Mouse (Mus musculus) gonadal fat pad, adult 2 months (tissue): ENCODE measurements around the gene Trim10. TPM values are rescaled to one million over a fixed set of nuclear protein-coding genes. Genes with fewer than 3 reads are reported as not detected.
"Not testable (repeated sequence)": the region's sequence is repeated elsewhere in the genome, so short reads cannot be mapped to it uniquely, and the experiment has no call there.

Experiments used
- DNase-seq: peaks from one replicate; pipeline ENCODE4 v3.0.0-alpha.2; 2012; ENCODE audit warnings: low read depth
- polyA plus RNA-seq: library from polyadenylated mRNA; depleted of rRNA; stranded (reverse); fragments of >200 nt; gene quantifications from 2 replicates; pipeline ENCODE4 v1.2.3, GENCODE M21; 2012

The Trim10 gene
- polyA plus RNA-seq, 1 experiment = 0.27 TPM

DNA sequence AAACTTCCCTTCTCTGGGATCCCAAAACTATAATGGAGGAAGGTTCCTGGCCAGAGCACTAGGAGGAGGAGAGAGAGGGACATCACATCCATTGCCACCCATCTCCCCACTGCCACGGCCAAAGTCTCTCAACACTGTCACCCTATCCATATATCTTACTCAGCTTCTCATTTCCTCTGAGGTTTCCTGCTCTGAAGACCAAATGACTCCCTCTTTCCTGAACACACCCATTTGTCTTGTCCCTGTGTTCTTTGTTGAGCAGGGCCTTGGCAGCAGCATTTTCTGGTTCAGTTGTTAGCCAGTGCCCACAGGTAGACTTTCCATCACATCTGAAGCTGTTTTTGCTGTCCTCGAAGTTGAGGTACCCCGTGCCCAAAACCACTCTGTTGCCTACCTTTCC is 11.2 kb upstream of the Trim10 start:
- DNase-seq = no peak

DNA sequence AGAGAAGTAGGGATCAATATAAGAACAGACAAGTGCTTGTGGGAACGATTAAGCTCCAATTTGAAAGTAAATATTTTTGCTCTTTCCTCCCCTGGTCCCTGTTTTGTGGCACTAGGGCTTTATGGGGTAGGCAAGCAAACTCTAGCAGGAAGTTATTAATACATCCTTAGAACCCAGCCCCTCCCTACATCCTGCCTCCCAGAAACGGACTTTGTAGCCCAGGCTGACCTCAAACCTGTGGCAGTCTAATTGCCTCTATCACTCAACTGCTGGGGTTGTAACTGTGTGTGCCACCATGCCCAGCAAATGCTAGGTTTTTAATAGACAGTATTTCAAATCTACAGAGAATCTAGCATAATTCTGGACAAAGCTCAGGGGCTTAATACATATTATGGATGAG is 7.7 kb upstream of the Trim10 start:
- no peak for DNase-seq

DNA sequence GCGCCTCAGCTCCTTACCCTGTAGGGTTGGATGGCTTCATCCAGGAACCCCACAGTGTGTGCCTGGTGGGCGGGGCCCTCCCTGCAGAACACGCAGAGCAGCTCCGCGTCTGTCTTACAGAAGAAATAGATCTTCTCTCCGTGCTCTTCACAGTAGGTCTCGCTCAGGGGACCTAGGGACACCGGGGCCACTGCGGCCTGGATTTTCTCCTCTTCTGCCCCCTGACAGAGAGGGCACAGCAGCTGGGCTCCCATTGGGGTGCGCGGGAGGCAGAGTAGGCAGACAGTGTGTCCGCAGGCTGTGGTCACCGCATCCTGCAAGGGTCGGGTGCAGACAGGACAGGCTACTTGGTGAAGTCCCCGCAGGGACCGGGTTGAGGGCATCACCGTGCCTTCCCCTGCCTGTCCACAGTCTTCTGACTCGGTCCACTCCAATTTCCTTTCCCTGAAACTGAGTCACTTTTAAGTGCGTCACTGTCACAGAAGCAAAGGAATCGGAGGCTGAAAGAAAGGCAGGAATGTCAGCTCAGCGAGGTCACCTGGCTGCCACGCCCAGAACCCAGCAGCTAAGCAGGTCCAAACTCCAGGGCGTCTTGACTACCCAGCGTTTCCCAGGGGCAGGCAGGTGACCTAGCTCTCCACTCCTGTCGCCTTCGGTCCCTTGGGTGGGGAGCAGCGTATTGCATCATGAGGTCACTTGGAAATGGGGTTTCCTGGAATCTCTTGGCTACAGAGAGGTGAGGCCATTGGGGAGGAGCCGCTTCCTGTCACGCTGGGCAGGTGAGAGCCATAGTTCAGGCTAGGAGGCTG is 2.5 kb upstream of the Trim10 start, which contains the start of gene Trim15:
TSS of gene Trim15 (minus strand) at position 492 of the 809 bp plus-strand sequence.
- no peak for DNase-seq

DNA sequence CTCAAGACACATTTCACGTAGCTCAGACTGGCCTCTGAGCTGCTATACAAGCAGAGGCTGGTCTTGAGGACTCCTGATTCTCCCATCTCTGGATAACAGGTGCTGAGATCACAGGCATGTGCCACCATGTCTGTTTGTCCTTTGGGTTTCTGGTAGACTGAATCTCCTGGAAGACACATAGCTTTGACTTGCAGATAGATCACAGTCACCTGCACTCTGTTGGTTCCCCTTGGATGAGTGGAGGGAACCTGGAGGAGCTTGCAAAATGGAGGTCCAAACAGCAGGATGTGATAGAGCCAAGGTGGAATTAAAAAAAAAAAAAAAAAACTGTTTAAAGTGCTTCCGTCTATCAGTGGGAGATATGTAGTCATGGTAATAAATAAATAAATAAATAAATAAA is 538 bp upstream of the Trim10 start:
- no peak for DNase-seq

DNA sequence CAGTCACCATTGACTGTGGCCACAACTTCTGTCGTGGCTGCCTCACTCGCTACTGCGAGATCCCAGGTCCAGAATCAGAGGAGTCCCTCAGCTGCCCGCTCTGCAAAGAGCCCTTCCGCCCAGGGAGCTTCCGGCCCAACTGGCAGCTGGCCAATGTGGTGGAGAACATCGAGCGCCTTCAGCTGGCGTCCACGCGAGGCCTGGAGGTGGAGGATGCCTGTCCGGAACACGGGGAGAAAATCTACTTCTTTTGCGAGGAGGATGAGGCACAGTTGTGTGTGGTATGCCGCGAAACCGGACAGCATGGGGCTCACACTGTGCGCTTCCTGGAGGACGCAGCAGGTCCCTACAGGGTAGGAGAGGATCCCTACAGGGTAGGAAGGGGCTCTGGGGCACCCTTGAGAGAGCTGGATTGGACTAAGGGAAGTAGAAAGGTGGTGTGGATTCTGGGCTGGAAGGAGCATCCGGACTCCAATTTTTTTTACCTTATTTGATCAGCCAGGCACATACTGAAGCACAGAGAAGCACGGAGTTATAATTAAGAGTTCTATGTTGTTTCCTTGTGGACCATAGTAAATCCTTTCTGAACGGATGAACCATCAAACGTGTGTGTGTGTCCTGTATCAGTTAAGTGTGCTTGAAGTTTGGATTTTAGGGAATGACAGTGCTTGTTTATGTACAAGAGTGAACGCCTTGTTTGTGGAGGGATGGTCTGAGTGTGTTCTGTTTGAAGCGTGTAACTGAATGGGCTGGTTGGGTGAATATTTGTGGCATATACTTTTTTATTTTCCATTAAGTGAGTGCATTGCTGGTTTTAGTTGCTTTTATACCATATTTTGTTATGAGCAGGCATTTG is 809 bp downstream of the Trim10 start:
- DNase-seq = no peak

DNA sequence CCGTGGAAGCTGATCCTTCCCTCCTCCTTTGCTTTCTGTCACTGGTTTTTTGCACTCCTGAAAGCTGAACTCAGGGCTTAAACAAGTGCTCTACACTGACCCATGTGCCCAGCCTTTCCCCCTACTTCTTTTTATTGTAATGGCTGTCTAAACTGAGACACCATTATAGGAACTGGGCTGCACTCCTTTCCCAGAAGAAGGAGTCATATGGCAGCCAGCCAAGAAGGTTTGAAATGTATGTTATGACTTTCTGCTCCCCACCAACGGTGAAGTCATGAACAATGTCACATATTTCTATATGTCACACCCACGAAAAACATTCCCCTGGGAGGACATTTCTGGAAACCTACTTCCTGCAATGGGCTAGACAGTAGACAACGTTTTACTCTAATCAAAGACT is 5.3 kb downstream of the Trim10 start:
- no peak for DNase-seq

DNA sequence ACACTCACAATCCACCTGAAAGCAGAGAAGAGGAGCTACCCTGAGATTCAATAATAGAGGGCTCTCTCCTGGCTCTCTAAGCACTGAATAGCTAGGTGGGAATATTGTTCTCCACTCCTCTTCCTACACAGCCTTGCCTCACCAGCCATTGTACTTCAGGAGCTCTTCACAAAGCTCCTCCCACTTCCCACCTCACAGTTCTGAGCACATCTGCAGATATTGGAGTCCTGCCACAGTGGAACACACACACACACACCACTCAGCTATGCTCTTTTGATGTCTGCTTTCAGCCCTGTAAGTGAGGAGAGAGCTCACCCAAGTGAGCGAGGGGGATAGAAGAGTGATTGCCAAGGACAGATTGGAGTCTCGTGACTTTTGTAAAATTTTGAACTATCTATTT is 14.0 kb downstream of the Trim10 start:
- no peak for DNase-seq

DNA sequence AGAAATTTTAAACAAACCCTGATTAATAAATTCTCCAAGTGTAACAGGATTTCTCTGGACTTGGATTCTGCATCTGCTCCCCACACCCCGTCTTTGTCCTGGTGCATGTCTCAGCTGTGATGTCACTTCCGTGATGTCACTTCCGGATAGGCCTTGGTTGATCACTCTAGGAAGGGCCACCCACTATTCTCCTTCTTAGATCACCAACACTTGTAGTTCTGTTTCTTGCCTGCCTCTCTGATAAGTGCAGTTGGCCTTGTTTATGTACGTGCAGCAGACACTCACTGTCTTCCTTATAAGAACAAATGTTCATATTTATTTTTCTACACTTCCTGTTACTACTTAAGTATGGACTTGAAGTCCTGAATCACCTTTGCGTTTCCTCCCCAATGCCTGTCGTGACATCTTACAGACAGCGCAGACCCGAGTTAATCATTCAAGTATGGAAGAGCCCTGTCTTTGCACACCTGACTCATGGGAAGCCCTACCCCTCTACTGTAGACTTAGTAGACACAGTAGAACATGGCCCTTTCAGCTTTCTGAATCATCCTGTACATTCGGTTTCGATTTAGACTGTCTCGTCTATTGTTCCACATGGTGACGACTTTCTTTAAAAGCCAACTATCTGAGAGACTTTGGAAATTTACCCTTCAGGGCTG is 15.9 kb downstream of the Trim10 start:
- no peak for DNase-seq

DNA sequence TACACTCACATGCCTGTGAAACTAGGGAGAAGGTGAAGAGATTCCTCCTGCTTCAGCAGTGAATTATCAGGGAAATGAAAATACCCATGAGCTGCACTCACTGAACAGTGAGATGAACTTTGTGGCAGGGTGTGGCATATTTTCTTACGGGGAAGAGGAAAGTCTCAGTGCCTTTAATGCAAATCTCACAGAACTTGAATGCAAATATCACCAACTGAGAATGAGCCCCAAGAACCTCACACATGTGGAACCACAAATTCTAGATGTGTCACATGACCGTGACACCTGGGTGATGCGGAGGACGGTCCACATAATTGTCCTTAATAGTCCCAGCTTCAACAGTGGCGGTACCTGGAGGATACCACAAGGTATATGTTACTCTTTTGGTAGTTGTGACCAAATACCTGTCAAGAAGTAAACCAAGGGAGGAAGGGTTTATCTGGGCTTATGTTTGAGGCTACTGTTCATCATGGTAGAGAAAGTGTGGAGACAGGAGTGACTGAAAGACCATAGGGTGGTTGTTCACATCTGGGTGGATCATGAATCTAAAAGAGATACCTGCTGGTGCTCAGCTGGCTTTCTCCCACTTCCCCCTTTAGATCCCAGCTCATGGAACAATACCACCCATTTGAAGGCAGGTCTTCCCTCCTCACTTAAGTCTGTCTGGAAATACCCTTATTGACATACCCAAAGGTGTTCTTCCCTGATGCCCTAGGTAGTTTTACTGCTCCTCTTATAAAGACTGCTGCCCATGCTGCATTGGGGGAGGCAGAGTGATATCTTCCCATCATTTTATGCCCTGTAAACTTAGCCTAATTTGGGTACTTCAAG is 20.9 kb downstream of the Trim10 start, which contains the start of gene Trim40:
TSS of gene Trim40 (minus strand) at position 51 of the 831 bp plus-strand sequence.
- DNase-seq = no peak

DNA sequence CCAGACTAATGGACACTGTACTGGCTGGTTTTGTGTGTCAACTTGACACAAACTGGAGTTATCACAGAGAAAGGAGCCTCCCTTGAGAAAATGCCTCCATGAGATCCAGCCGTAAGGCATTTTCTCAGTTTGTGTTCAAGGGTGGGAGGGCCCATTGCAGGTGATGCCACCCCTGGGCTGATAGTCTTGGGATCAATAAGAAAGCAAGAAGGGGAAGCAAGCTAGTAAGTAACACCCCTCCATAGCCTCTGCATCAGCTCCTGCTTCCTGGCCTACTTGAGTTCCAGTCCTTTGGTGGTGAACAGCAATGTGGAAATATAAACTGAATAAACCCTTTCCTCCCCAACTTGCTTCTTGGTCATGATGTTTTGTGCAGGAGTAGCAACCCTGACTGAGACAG is 22.1 kb downstream of the Trim10 start:
- not testable (repeated sequence) for DNase-seq

DNA sequence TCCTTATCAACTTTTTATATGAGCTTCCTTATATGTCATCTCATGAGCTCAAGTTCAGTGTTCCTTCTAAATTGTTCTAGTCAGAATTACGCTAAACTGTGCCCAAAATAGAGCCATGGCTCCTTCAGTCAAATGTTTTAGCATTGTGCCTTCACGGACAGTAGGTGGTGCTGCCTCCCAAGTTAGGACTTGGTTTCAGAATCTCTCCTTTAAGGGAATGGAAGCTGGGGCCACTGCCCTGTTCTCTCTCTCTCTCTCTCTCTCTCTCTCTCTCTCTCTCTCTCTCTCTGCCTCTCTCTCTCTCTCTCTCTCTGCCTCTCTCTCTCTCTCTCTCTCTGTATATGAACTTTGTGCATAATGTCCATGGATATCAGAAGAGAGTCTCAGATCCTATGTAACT is 23.0 kb downstream of the Trim10 start:
- no peak for DNase-seq

DNA sequence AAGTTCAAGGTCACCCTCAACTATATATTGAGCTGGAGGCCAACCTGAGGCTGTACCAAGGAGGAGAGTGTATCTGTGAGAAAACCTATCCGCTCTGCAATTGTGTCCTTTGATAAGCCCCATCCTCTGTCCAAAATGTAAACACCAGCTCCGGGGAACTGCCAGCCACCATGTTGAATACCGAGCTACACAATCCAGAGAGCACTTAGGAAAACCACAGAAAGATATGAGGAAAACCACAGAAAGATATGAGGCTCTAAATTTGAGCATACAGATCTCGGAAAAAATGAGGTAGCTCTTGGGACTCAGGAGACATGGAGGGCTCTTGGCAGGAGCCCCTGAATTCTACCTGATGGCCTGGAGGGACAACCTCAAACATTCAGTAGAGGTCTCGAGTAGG is 24.0 kb downstream of the Trim10 start:
- no peak for DNase-seq

DNA sequence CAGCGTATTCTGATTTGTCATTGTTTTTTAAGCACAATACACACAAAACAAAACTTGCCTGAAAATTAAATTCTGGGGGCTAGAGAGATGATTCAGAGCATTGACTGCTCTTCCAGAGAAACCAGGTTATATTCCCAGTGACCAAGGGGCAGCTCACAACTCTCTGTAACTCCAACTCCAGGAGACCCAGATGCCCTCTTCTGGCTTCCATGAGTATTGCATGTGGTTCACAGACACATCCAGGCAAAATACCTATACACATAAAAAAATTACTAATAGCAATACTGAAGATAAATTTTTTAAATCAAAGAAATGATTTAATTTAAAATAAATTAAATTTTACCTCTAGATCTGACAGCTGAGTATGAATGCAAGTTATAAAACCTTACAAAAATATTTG is 27.2 kb downstream of the Trim10 start:
- no peak for DNase-seq

DNA sequence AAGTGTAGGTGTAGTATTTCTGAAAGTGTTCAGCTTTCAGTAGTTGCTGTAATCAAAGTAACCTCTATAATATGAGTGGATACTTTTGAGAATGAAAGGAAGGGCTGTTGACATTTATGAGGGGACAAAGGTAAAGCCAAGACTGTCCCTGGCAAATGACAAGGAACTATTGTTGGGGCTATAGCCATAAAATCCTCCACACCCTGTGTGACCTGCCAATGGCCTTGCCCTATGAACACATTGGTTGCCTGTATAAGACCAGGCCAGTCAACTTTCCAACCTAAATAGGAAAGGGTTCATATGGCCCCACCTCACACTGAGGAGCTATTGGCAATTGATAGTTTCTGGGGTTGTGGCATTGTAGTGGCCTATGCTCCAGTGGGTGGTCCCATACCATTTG is 27.7 kb downstream of the Trim10 start:
- DNase-seq = no peak

DNA sequence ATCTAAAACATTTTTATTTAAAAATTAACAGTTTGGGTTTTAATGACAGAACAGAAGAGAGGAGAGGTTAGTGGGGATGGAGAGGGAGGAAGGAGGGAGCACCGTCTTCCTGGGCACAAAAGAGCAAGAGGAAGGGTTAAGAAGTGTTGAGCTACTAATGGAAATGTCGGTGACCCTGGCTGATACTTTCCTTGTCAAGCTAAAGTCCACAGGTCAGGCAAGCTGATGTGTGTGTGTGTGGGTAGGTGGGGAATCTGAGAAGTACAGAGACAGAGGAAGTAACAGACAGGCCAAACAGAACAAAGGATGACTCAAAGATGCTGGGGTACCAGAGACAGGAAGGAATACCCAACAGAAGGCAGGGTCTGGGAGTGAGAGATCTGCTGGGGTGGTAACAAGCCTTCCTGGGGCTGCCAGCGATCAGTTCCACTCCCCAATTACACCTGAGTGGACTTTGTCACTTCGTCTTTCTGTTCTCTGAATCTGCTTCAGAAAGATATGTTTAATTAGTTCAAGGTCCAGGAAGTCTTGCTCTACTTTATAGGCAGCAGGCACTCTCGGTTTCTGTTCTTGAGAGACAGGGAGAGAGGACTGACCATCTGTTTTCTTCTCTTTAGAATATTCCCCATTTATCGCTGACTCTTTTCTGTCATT is 28.3 kb downstream of the Trim10 start, which contains the start of gene Trim31:
TSS of gene Trim31 (plus strand) at position 567 of the 654 bp plus-strand sequence.
- no peak for DNase-seq

DNA sequence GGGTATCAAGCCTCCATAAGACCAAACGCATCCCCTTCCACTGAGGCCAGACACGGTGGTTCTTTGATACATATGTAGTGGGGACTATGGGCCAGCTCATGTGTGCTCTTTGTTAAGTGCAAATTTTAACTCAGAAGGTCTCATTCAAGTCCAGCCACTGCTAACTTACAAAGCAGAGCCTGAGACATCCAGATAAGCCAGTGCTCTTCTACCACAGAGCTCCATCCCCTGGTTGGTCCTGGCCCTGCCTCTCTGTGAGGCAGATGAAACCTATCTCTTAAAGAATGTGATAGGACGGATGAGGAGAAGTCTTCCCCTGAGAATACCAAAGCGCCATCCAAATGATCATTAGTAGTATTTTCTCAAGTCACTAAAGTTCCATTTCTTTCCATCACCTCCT is 30.0 kb downstream of the Trim10 start:
- no peak for DNase-seq

DNA sequence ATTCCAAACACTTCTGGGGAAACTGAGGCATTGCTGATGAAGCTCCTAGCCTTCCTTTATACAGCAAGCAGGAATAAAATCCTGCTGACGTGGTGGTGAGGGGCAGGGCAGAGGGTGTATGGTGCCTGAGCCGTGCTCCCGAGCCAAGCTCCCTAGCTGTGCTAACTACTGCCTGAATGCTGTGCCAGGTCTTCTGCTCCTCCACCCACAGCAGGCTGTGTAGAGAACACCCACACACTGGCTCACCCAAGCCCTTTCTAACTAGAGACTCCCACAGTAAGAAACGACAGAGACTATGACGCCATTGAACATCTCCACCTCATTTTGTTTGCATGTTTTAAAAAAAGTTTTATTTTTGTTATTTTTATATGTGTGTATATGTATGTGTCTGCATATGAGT is 30.6 kb downstream of the Trim10 start:
- no peak for DNase-seq

DNA sequence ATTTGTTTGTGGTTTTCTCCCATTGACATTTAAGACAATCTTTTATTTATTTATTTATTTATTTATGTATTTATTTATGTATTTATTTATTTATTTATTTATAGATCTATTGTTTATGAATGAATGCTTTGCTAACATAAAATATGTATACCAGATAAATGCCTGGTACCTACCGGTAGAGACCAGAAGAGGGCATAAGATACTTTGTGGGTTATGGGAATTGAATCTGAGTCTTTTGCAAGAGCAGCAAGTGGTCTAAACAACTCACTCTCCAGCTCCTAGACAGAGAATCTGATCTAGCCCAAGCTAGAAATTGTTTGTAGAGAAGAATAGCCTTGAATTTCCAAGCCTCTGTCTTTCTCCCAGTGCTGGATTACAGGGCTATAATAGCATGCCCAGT is 31.3 kb downstream of the Trim10 start:
- DNase-seq = no peak

DNA sequence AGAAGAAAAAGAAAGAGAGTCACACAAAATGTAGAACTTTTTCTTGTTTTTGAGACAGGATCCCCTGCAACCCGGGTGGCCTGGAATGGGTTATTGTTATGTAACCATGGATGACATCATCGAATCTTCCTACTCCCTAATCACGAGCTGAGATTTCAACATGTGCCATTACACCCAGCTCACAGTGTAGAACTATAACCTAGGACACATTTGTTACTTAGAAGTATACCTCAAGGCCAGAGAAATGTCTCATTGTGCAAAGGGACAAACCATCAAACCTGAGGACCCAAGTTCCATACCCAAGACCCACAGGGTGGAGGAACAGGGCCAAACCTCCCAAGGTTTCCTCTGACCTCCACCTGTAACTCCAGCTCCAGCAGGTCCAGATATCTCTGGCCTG is 34.3 kb downstream of the Trim10 start:
- DNase-seq = no peak

DNA sequence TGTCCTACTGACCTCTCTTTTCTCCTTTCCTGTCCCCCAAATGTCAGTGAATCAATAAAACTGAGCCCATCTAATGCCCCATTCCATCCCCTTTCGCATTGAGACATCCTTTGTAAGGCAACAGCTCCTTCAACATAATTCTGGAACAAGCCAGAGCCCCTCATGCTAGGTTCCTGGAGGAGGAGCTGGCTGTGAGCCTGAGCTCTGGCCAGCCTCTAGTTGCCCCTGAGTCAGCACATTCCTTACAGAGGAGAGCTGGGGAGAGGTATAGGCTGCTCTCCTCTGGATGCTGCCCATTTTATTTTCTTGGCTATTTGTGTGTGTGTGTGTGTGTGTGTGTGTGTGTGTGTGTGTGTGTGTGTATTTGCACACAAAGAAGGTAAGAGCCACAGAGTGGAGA is 38.9 kb downstream of the Trim10 start:
- no peak for DNase-seq

DNA sequence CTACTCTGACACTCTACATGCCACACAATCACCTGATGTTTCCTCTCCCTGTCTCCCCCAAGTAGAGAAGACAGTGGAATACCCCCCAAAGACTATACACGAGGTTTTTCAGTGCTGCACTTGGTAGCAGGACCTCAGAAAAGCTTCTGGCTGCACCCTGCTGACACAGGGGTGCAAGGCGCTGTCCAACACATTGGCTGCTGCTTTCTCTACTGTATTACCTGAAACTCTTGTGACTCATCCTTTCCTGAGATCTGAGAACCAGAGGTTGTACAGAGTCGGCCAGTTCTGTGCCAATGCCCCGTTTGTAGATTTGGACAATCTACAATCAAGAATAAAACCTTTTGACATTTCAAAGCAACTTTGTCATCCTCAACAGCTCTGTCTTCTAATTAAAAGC is 40.4 kb downstream of the Trim10 start:
- no peak for DNase-seq
